Mouse (Mus musculus) lung, adult 2 months (tissue): ENCODE data around the gene Olfr912.

ENCODE experiments used
- CTCF ChIP-seq: fragments of 200-500 bp; IDR thresholded peaks from 2 replicates; pipeline ENCODE4 v1.5.1; 2011; ENCODE audit warnings: mild to moderate bottlenecking, low read length, control low read depth; ENCODE audit not compliant: insufficient read depth
- POLR2A ChIP-seq: fragments of 200-500 bp; IDR thresholded peaks from 2 replicates; pipeline ENCODE4 v1.6.1; 2011; ENCODE audit warnings: low read depth, mild to moderate bottlenecking, control low read depth, low read length, borderline replicate concordance; ENCODE audit errors: extremely low read depth

GRCm38 (mm10) chr9:38592459-38592858 is 12.5 kb downstream of the Olfr912 start, which contains the start of gene Olfr913:
- no peak for TF ChIP-seq POLR2A
- no peak for TF ChIP-seq CTCF
